Mouse (Mus musculus): ENCODE results near the gene Trip10.

DNA sequence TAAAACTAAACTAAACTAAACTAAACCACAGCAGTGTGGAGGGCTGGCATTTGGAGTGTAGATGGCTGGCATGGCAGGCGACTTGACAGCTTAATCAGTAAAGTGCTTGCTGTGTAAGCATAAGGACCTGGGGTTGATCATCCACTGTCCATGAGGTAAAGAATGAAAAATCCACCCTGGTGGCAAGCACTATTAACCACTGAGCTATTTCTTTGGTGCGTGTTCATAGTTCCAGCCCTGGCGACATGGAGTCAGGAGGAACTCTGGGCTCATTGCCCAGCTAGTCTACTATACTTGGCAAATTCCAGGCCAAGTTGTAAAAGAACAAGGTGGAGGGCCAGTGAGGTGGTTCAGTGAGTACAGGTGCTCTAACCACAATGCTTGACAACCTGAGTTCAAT, 41.3 kb upstream of the Trip10 start:
- TF ChIP-seq CTCF (IDR thresholded peaks at IDR 0.05; ENCODE audit: low read depth) (no peak), EP300 (IDR thresholded peaks at IDR 0.05; ENCODE audit: low read depth) (no peak)
